Mouse (Mus musculus) MEL (cell line): Measurements from ENCODE around the gene Itprip.

Experiments
- CHD2 ChIP-seq: IDR thresholded peaks from 2 replicates; pipeline ENCODE4 v1.6.1; 2011; ENCODE audit warnings: low read length, improper control_type of control experiment
- CTCF ChIP-seq, 3 experiments: IDR thresholded peaks in 2 of 3; conservative IDR thresholded peaks in 1 of 3; 2 replicates each; pipeline ENCODE4 v1.5.1; 2011 to 2012; ENCODE audit warnings: low read length in 3 of 3, low read depth in 2 of 3, mild to moderate bottlenecking in 2 of 3, improper control_type of control experiment in 1 of 3, inconsistent platforms in 1 of 3, mixed read lengths in 1 of 3, moderate library complexity in 1 of 3; ENCODE audit not compliant: control insufficient read depth in 1 of 3, insufficient read depth in 1 of 3, poor library complexity in 1 of 3, severe bottlenecking in 1 of 3
- ELF1 ChIP-seq: IDR thresholded peaks from 2 replicates; pipeline ENCODE4 v1.6.1; 2014; ENCODE audit warnings: low read depth, mild to moderate bottlenecking, inconsistent platforms, low read length, improper control_type of control experiment, moderate library complexity
- EP300 ChIP-seq, 2 experiments: IDR thresholded peaks; 2 replicates each; pipeline ENCODE4 v1.6.1; 2011; ENCODE audit warnings: improper control_type of control experiment in 2 of 2, low read length in 2 of 2, low read depth in 1 of 2, mild to moderate bottlenecking in 1 of 2
- KAT2A ChIP-seq: conservative IDR thresholded peaks from 2 replicates; pipeline ENCODE4 v1.6.1; 2012; ENCODE audit warnings: low read depth, low read length, improper control_type of control experiment, inconsistent platforms
- NRF1 ChIP-seq: IDR thresholded peaks from 2 replicates; pipeline ENCODE4 v1.6.1; 2014; ENCODE audit warnings: low read depth, mild to moderate bottlenecking, inconsistent platforms, low read length, improper control_type of control experiment, moderate library complexity; ENCODE audit not compliant: poor library complexity, insufficient read depth, severe bottlenecking
- POLR2A ChIP-seq, 2 experiments: IDR thresholded peaks; 2 replicates each; pipeline ENCODE4 v1.6.1; 2011 to 2012; ENCODE audit warnings: low read length in 2 of 2, mild to moderate bottlenecking in 2 of 2, control low read depth in 1 of 2, improper control_type of control experiment in 1 of 2, low read depth in 1 of 2, moderate library complexity in 1 of 2; ENCODE audit not compliant: control insufficient read depth in 1 of 2, insufficient read depth in 1 of 2, poor library complexity in 1 of 2
- POLR2AphosphoS5 ChIP-seq: IDR thresholded peaks from 2 replicates; pipeline ENCODE4 v1.6.1; 2012; ENCODE audit warnings: low read depth, borderline replicate concordance, mild to moderate bottlenecking, inconsistent platforms, low read length, moderate library complexity, mixed read lengths
- RAD21 ChIP-seq: IDR thresholded peaks from 2 replicates; pipeline ENCODE4 v1.6.1; 2011; ENCODE audit warnings: mild to moderate bottlenecking, low read depth, low read length, improper control_type of control experiment
- RCOR1 ChIP-seq: IDR thresholded peaks from 2 replicates; pipeline ENCODE4 v1.6.1; 2012; ENCODE audit warnings: low read depth, mild to moderate bottlenecking, inconsistent platforms, low read length, improper control_type of control experiment
- TCF12 ChIP-seq: IDR thresholded peaks from 2 replicates; pipeline ENCODE4 v1.6.1; 2014; ENCODE audit warnings: low read depth, mild to moderate bottlenecking, inconsistent platforms, low read length, improper control_type of control experiment, moderate library complexity
- ZC3H11A ChIP-seq: IDR thresholded peaks from 2 replicates; pipeline ENCODE4 v1.6.1; 2012; ENCODE audit warnings: low read depth, mild to moderate bottlenecking, inconsistent platforms, low read length, improper control_type of control experiment

DNA sequence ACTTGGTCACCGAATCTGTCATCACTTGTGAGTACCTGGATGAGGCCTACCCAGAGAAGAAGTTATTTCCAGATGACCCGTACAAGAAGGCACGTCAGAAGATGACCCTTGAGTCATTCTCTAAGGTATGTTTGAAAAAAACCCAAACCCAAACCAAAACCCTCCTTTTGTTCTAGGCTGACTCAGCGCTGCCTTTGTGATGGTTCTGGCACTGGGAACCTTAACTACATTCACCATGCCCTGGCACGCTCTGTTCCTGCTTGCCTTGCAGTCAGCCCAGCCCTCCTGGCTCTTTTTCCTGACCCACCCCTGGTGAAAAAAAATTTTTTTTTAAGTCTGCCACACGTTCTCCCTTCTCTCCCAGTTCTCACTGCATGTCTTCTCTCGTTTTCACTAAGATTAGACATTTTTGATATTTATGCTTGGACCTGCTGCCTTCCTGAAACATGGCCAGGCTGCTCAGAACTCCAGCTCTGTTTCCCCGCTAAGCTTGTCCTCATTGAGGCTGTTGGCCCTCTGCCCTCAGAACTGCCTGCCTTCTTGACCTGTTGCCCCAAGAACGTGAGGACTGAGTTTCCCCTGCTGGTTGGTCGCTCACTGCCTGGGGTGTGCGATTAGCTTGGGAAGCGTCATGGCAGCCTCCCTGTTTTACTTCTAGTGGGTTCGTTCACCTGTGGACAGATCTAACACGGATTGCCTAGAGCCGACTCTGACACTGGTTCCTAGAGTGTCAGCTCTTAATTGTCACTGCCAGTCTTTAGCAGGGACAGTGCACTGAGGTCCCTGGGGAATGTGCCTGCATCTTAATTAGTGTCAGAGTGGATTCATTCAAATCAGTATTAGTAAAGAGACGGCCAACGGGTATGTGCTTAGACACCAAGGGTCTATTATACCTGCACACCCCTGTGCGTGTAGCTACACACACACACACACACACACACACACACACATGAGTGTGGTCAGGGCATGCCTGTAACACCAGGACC lies 60.8 kb downstream of the Itprip start:
- TF ChIP-seq ZC3H11A (no peak), RAD21 (no peak), RCOR1 (no peak), TCF12 (no peak), ELF1 (no peak), POLR2AphosphoS5 (no peak), EP300 (IDR thresholded peaks at IDR 0.05; ENCODE audit: low read depth in 1 of 2, low read length in 2 of 2) (no peak), CTCF (IDR thresholded peaks at IDR 0.05 in 2 of 3, conservative IDR thresholded peaks at IDR 0.05 in 1 of 3; ENCODE audit: control insufficient read depth in 1 of 3, insufficient read depth in 1 of 3, low read depth in 2 of 3, low read length in 3 of 3, poor library complexity in 1 of 3, severe bottlenecking in 1 of 3) (no peak), NRF1 (no peak), CHD2 (no peak), KAT2A (no peak), POLR2A (IDR thresholded peaks at IDR 0.05; ENCODE audit: control insufficient read depth in 1 of 2, insufficient read depth in 1 of 2, low read depth in 1 of 2, low read length in 2 of 2, poor library complexity in 1 of 2) (no peak)
